Mouse (Mus musculus) right cerebral cortex, postnatal 4 days (tissue): Measurements from ENCODE around the gene Scd3.
"Not testable (repeated sequence)": the region's sequence is repeated elsewhere in the genome, so short reads cannot be mapped to it uniquely, and the experiment has no call there.

ENCODE experiments used
- DNase-seq: peaks from one replicate; pipeline ENCODE4 v3.0.0-alpha.2; 2022

Scd3 gene

GRCm38 (mm10) chr19:44275418-44275817 is 72.3 kb downstream of the Scd3 start:
- DNase-seq = no peak

GRCm38 (mm10) chr19:44276861-44277260 is 73.8 kb downstream of the Scd3 start:
- no peak for DNase-seq

- DNase-seq = no peak
Observed at GRCm38 (mm10) chr19:44277931-44278330, 74.9 kb downstream of the Scd3 start.

GRCm38 (mm10) chr19:44280755-44281154 is 77.7 kb downstream of the Scd3 start:
- DNase-seq = no peak

- DNase-seq = not testable (repeated sequence)
Observed at GRCm38 (mm10) chr19:44281825-44282447, 78.9 kb downstream of the Scd3 start.

DNA sequence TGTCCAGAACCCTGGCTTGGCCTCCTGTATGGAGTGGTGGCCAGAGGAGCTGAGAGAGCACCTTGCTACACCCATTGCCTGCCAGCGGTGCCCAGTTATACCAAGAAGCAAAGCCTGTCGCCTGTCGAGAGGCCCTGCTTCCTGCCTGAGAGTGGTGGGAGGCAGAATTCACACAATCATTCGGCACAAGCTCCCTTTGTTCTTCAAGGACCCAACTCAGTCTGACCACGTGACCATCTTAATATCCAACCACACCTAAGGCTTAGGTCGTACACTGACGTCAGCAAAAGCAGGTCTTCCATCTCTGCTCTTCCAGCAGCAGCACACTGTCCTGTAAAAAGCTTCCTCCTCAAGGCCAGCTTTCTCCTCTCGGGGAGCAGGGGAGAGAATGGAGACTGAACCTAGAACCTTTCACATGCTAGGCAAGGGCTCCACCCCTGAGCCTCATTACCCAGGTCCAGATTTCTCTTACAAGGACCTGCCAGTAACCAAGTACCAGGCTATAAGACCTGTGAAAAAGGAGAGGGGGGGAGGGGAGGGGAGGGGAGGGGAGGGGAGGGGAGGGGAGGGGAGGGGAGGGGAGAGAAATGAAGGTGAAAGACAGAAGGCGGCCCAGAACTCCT is 79.6 kb downstream of the Scd3 start:
- no peak for DNase-seq

DNA sequence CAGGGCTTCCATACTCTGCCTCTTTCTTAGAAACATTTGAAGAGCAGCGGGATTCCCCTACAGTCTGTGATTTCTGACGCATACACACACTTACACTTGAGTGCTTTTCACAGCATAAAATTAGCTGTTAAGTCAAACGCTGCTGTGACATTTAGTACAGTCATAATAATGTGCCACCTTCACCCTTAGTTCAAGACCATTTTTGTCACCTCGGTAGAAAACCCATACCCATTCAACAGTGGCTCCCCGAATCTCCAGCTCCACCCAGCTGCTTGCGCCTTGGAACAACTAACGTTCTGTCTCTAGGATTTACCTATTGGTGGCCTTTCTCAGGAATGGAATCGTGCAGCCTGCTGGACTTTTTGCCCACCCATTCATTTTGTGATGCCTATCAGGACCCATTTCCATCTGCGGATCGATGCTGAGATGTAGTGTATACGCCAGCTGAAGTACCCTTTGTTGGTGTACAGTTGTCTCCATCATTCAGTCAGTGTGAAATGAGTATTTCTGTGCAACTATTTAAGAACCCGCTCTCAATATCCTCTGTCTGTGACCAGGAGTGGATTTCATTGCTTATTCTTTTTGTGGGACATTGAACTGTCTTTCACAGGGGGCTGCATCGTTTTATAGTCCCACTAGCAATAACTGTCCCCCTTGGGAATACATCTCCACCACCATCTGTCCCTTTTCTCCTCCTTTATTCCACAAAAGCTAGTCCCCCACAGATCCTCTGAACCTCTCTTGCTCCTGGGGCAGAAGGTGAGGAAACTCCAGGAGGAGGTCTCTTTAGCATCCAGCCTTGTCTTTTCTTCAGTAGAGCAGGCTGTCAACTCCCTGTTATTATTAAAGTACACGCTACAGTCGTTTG is 80.3 kb downstream of the Scd3 start:
- no peak for DNase-seq

GRCm38 (mm10) chr19:44284025-44284695 is 81.1 kb downstream of the Scd3 start:
- DNase-seq = peak; percentile 96

- DNase-seq = no peak
Observed at GRCm38 (mm10) chr19:44284723-44285122, 81.7 kb downstream of the Scd3 start.

GRCm38 (mm10) chr19:44285554-44285953 is 82.5 kb downstream of the Scd3 start:
- no peak for DNase-seq

GRCm38 (mm10) chr19:44286109-44286508 is 83.0 kb downstream of the Scd3 start:
- no peak for DNase-seq

DNA sequence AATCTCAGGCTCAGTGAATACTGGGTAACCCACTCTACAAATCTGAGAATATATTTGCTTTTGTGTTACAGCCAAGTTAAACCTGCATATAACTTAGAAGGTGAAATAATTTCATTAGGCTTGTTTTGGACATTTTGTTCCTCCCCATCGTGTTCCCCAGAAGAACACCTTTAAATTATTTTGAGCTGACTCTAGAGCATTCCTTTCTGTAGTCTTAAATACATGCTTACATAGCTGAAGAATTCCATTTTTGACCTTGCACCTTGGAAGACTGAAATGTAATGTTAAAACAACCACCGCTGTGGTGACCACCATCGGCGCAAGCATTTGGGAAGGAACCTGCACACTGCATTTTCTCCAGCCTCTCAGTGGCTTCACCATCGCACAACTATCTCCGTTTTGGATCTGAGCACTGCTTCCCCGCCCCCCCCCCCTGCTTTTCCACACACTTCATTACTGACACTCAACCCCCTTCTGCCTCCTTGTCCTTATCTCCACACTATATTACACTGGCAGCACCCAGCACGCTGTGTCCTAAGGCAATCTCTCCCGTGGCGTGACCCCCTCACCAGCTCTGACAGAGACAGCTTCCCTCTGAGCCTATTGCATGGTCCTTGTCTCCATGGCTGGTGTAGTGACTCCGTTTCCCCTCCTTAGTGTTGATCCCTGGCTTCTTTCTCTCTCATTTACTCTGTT is 84.5 kb downstream of the Scd3 start:
- no peak for DNase-seq

- DNase-seq = no peak
Observed at GRCm38 (mm10) chr19:44292083-44292482, 89.0 kb downstream of the Scd3 start.

DNA sequence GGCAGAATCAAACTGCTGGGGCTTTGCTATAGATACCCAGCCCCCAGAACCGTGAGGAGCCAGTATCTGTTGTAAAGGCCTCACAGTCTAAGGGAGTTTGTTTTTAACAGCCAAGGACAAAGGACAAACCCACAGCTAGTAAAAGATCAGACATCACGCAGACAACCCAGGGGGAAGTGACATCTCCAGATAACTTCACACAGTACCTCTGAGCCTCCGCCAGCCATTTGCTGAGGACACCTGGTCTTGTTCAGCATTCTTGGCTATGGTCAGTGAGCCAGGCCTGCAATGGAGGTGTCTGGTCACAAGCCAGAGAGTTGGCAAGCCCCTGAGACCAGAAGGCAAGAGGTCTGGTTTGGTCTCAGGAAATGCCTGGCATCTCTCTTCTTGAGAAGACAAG is 89.4 kb downstream of the Scd3 start:
- no peak for DNase-seq

DNA sequence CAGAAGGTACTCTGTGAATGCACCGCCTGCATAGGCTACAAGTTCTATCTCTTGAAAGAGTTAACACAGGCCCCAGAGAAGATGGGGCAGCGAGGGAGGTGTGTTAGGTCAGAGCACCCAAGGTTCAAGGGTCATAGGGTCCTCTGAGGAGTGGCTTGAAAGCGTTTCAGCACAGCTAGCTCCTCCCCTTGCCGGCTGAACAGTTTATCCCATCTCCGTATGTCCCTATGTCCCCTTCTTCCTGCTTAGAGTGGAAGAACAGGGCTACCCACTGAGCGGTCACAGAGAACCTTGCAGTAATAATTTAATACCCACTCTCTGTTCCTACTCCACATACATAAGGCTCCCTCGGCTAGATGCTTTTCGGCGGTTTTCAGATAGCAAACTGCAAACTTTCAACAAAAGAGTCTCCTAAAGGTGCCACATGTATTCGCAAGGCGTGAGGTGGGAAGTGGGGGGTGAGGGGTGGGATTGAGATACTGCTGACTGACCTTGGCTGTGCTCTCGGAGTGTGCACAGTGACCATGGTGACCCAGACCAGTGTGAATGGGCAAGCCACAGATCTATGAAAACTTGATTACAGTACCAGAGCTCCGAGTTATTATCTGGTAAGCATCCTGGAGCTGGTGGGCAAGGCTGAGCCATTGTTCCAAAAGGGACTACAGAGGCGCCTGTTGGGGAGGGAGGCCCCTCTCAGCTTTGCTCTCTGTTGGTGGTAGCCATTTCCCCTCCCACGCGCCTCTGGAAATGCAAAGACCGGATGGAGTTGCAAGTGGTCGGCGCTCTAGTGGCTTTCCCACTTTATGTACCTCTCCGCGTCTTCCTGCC is 90.1 kb downstream of the Scd3 start, which contains the start of gene Scd2:
Scd2 (plus strand) TSS at position 734 of the 828 bp plus-strand sequence.
- no peak for DNase-seq
